Mouse (Mus musculus) kidney, adult 2 months (tissue): ENCODE data around the gene Cyp26a1. TPM values are rescaled to one million over a fixed set of nuclear protein-coding genes. Genes with fewer than 3 reads are reported as not detected.
A peak's percentile ranks its signal among the peaks of the same experiment; 100 is the strongest.

Source experiments
- DNase-seq: peaks from one replicate; pipeline ENCODE4 v3.0.0; 2021
- H3K27ac ChIP-seq: fragments of 200-500 bp; 2 replicates; pipeline ENCODE4 v1.5.1; 2012; ENCODE audit warnings: low read depth, low read length, control low read depth, inconsistent platforms; ENCODE audit not compliant: insufficient read depth
- H3K27me3 ChIP-seq: fragments of 200-500 bp; replicated peaks from 2 replicates; pipeline ENCODE4 v1.6.1; 2012; ENCODE audit warnings: mild to moderate bottlenecking, moderate library complexity, low read length, inconsistent platforms; ENCODE audit not compliant: control insufficient read depth, insufficient read depth
- H3K36me3 ChIP-seq: fragments of 200-500 bp; 2 replicates; pipeline ENCODE4 v1.6.1; 2012; ENCODE audit warnings: mild to moderate bottlenecking, moderate library complexity, low read length, inconsistent platforms; ENCODE audit not compliant: control insufficient read depth, insufficient read depth
- H3K4me1 ChIP-seq: fragments of 200-500 bp; 2 replicates; pipeline ENCODE4 v1.6.1; 2011; ENCODE audit warnings: low read length; ENCODE audit not compliant: control insufficient read depth, insufficient read depth
- H3K4me3 ChIP-seq: fragments of 200-500 bp; 2 replicates; pipeline ENCODE4 v1.5.1; 2011; ENCODE audit warnings: mild to moderate bottlenecking, low read depth, low read length, control low read depth; ENCODE audit not compliant: insufficient read depth
- CTCF ChIP-seq: fragments of 200-500 bp; conservative IDR thresholded peaks from 2 replicates; pipeline ENCODE4 v1.5.1; 2011; ENCODE audit warnings: low read depth, mild to moderate bottlenecking, control low read depth, low read length, moderate library complexity, mixed read lengths; ENCODE audit not compliant: insufficient read depth, insufficient read length
- POLR2A ChIP-seq: fragments of 200-500 bp; IDR thresholded peaks from one replicate; pipeline ENCODE4 v1.6.1; 2011; ENCODE audit warnings: low read depth, low read length, control low read depth
- WGBS: fragments of 180-500 bp; shearing (Covaris S2); methylation state at CpG from one replicate; pipeline ENCODE4 v1.1.7; 2018; 5-methylcytosine and 5-hydroxymethylcytosine counted together
- polyA plus RNA-seq: library from polyadenylated mRNA; depleted of rRNA; stranded (reverse); fragments of >200 nt; gene quantifications from 2 replicates; pipeline ENCODE4 v1.2.3, GENCODE M21; 2012

Gene Cyp26a1
- polyA plus RNA-seq, 1 experiment = 0.33 TPM

GRCm38 (mm10) chr19:37698273-37699160, 919 bp downstream of the Cyp26a1 start:
- Histone ChIP-seq H3K4me3 (no peak overlapping the region), H3K27ac (no peak overlapping the region), H3K27me3 (no peaks in the 10 kb centered on the region), H3K4me1 (no peaks in the 10 kb centered on the region), H3K36me3 (no peaks in the 10 kb centered on the region)
- no peak for DNase-seq
- 4% methylated on average over 63 of the region's 63 CpGs for WGBS
- TF ChIP-seq POLR2A = no peak
- TF ChIP-seq CTCF = no peak

GRCm38 (mm10) chr19:37699711-37700110, 2.1 kb downstream of the Cyp26a1 start:
- no peaks in the 10 kb centered on the region for H3K27me3 ChIP-seq
- H3K36me3 ChIP-seq = no peaks in the 10 kb centered on the region
- no peak for DNase-seq
- H3K27ac ChIP-seq = no peak overlapping the region
- H3K4me3 ChIP-seq = no peak overlapping the region
- TF ChIP-seq POLR2A (no peak), CTCF (no peak)
- H3K4me1 ChIP-seq = no peaks in the 10 kb centered on the region
- WGBS = 50% methylated on average over 9 of the region's 9 CpGs

GRCm38 (mm10) chr19:37702377-37703076, 4.9 kb downstream of the Cyp26a1 start:
- Histone ChIP-seq H3K36me3 (no peaks in the 10 kb centered on the region), H3K4me3 (no peak overlapping the region), H3K4me1 (no peaks in the 10 kb centered on the region), H3K27ac (no peak overlapping the region), H3K27me3 (no peaks in the 10 kb centered on the region)
- DNase-seq = peak; percentile 49
- 71% methylated on average over 21 of the region's 21 CpGs for WGBS
- TF ChIP-seq POLR2A (no peak), CTCF (no peak)

GRCm38 (mm10) chr19:37703902-37704509, 6.4 kb downstream of the Cyp26a1 start:
- WGBS = 2% methylated on average over 3 of the region's 3 CpGs
- Histone ChIP-seq H3K36me3 (no peaks in the 10 kb centered on the region), H3K4me3 (no peak overlapping the region), H3K4me1 (no peaks in the 10 kb centered on the region), H3K27ac (no peak overlapping the region), H3K27me3 (no peaks in the 10 kb centered on the region)
- TF ChIP-seq CTCF (peak; percentile 87), POLR2A (no peak)
- peak; percentile 76 for DNase-seq

- no peak overlapping the region for H3K27ac ChIP-seq
- no peak overlapping the region for H3K4me3 ChIP-seq
- no peaks in the 10 kb centered on the region for H3K36me3 ChIP-seq
- H3K4me1 ChIP-seq = no peaks in the 10 kb centered on the region
- no peaks in the 10 kb centered on the region for H3K27me3 ChIP-seq
- DNase-seq = no peak
- TF ChIP-seq CTCF (no peak), POLR2A (no peak)
- WGBS = 80% methylated on average over 5 of the region's 5 CpGs
These were observed 8.1 kb downstream of the Cyp26a1 start for GRCm38 (mm10) chr19:37705722-37706121.

DNA sequence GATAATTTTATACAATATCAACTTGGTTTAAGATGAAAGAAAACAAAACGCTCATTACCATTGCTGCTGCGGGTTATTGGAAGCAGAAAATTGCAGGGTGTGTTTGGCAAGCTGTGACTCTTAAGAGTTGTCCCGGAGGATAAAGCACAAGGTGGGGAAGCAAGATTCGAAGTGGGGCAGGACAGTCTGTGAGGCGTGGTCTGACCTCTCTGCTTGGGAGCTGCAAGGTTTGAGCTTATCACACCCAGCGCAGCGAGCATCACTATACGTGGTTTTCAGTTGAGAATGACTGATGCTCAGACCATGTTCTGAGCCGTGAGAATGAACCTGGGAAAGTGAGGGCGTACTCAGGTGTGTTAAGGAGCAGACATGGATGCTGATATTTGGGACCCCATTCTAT, 17.1 kb downstream of the Cyp26a1 start:
- no peaks in the 10 kb centered on the region for H3K36me3 ChIP-seq
- no peak overlapping the region for H3K4me3 ChIP-seq
- no peak overlapping the region for H3K27ac ChIP-seq
- 75% methylated on average over 10 of the region's 10 CpGs for WGBS
- no peaks in the 10 kb centered on the region for H3K27me3 ChIP-seq
- TF ChIP-seq POLR2A = no peak
- TF ChIP-seq CTCF = no peak
- no peak for DNase-seq
- H3K4me1 ChIP-seq = no peaks in the 10 kb centered on the region

- 81% methylated on average over 1 of the region's 1 CpGs for WGBS
- TF ChIP-seq CTCF = no peak
- TF ChIP-seq POLR2A = no peak
These were observed 18.4 kb downstream of the Cyp26a1 start for GRCm38 (mm10) chr19:37715980-37716379.

More at GRCm38 (mm10) chr19:37715980-37716379, 18.4 kb downstream of the Cyp26a1 start:
- Histone ChIP-seq H3K27me3 (no peaks in the 10 kb centered on the region), H3K36me3 (no peaks in the 10 kb centered on the region), H3K4me3 (no peak overlapping the region), H3K4me1 (no peaks in the 10 kb centered on the region), H3K27ac (no peak overlapping the region)
- DNase-seq = no peak
